Mouse (Mus musculus) embryonic fibroblast, embryonic 13.5 days (primary cell): ENCODE results near the gene Teddm1a. TPM values are rescaled to one million over a fixed set of nuclear protein-coding genes. Genes with fewer than 3 reads are reported as not detected.

Experiments used
- H3K27ac ChIP-seq: 2 replicates; pipeline ENCODE4 v1.5.1; 2012; ENCODE audit warnings: low read length, control low read depth, inconsistent platforms; ENCODE audit not compliant: insufficient read depth
- H3K4me1 ChIP-seq: 2 replicates; pipeline ENCODE4 v1.6.1; 2011; ENCODE audit warnings: low read length; ENCODE audit not compliant: control insufficient read depth, insufficient read depth
- H3K4me3 ChIP-seq: 2 replicates; pipeline ENCODE4 v1.5.1; 2011; ENCODE audit warnings: mild to moderate bottlenecking, control low read depth, low read length; ENCODE audit not compliant: insufficient read depth
- CTCF ChIP-seq: IDR thresholded peaks from 2 replicates; pipeline ENCODE4 v1.5.1; 2011; ENCODE audit warnings: mild to moderate bottlenecking, control low read depth, low read length, moderate library complexity, borderline replicate concordance; ENCODE audit not compliant: insufficient read depth
- POLR2A ChIP-seq: IDR thresholded peaks from 2 replicates; pipeline ENCODE4 v1.6.1; 2011; ENCODE audit warnings: low read depth, mild to moderate bottlenecking, control low read depth, low read length, moderate library complexity
- polyA plus RNA-seq: library from polyadenylated mRNA; stranded (reverse); fragments of >200 nt; gene quantifications from 2 replicates; pipeline ENCODE4 v1.2.4, GENCODE M21; 2011; ENCODE audit warnings: low read depth; ENCODE audit not compliant: missing spikeins, insufficient read length

Teddm1a gene
- polyA plus RNA-seq, 1 experiment: not detected

GRCm38 (mm10) chr1:153893746-153894145, 2.2 kb downstream of the Teddm1a start:
- TF ChIP-seq POLR2A (no peak), CTCF (no peak)
- Histone ChIP-seq H3K4me1 (no peaks in the 10 kb centered on the region; the same call in 1 of the 2 replicates), H3K27ac (no peak overlapping the region), H3K4me3 (no peak overlapping the region)

GRCm38 (mm10) chr1:153894201-153894893, 2.8 kb downstream of the Teddm1a start:
- TF ChIP-seq POLR2A (no peak), CTCF (no peak)
- Histone ChIP-seq H3K27ac (no peak overlapping the region), H3K4me1 (peaks cover 2% of the 10 kb centered on the region), H3K4me3 (no peak overlapping the region)

GRCm38 (mm10) chr1:153894979-153895378, 3.4 kb downstream of the Teddm1a start:
- TF ChIP-seq CTCF (peak; percentile 49; the same call in 1 of the 2 replicates), POLR2A (no peak)
- no peak overlapping the region for H3K4me3 ChIP-seq

GRCm38 (mm10) chr1:153897196-153897595, 5.7 kb downstream of the Teddm1a start:
- H3K4me1 ChIP-seq: peaks cover 2% of the 10 kb centered on the region
- TF ChIP-seq CTCF: no peak
- no peak for TF ChIP-seq POLR2A
- no peak overlapping the region for H3K27ac ChIP-seq
- no peak overlapping the region for H3K4me3 ChIP-seq

More at GRCm38 (mm10) chr1:153894979-153895378, 3.4 kb downstream of the Teddm1a start:
- Histone ChIP-seq H3K4me1 (peaks cover 2% of the 10 kb centered on the region), H3K27ac (no peak overlapping the region)

- Histone ChIP-seq H3K4me3 (peak overlapping the region; percentile 64), H3K27ac (no peak overlapping the region), H3K4me1 (peaks cover 2% of the 10 kb centered on the region)
- no peak for TF ChIP-seq CTCF
- no peak; the same call in 1 of the 2 replicates for TF ChIP-seq POLR2A
Measured at GRCm38 (mm10) chr1:153898989-153899730, 7.6 kb downstream of the Teddm1a start.

DNA sequence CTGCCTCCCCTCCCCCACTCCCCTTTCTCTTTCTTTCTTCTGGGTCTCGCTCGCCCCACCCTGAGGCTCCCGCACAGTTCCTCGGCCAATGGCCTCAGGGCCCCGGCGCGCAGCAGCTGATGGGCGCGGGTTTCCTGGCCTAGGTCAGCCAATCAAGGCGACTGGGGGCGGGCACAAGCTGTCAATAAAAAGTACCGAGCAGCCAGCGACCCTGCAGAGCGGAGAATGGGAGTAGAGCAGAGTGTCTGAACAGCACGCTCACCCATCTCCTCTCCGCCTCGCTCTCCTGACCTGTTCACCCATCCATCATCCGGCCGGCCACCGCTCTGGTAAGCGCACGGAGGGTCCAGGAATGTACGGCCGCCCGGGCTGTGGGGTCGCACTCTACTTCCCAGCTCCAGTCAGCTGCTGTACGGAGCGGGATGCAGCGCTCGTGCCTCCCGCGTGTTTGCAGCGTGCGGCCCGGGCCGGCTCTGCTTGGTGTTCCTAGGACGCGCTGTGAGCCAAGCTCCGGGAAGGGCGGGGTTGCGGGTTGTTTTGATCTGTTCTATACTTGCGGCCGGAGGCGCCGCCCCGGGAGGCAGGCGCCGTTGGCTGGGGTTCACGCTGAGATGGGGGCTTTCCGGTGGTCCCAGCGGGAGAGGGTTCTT, 8.3 kb downstream of the Teddm1a start, which contains the start of the genes Glul and Teddm2:
Gene Glul, plus strand, starts transcription at position 214 of the 650 bp plus-strand sequence.
Gene Teddm2, minus strand, starts transcription at position 498 of the 650 bp plus-strand sequence.
- H3K27ac ChIP-seq: peak within 1 kb of the TSS; percentile 48; the same call in 1 of the 2 replicates
- H3K4me3 ChIP-seq: peak within 1 kb of the TSS; percentile 82
- TF ChIP-seq CTCF (no peak), POLR2A (peak; percentile 100)
- H3K4me1 ChIP-seq: peaks cover 2% of the 10 kb centered on the region

DNA sequence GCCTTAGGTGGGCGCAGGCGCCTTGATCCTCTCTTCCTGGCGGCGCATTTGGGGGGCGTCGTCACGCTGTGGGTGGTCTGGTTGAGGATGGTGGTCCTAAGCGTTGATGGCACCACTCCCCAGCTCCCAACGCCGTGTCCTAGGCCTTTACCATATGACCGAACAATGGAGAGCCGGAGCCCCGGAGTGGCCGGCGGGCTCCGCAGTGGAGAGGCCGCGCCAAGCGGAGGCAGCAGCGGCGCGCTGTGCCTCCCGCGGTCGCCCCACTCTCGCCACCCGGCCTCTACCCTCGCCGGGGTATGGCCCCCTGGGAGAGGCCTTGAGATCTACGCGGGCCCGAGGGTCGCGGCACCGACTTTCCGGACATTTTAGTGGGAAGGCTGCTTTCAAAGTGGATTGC, 8.8 kb downstream of the Teddm1a start:
- TF ChIP-seq POLR2A (no peak), CTCF (no peak)
- Histone ChIP-seq H3K4me1 (peaks cover 2% of the 10 kb centered on the region), H3K4me3 (peak overlapping the region; percentile 82), H3K27ac (no peak overlapping the region)

GRCm38 (mm10) chr1:153900860-153901730, 9.6 kb downstream of the Teddm1a start:
- Histone ChIP-seq H3K4me3 (peak overlapping the region; percentile 82), H3K4me1 (peaks cover 2% of the 10 kb centered on the region), H3K27ac (no peak overlapping the region)
- no peak for TF ChIP-seq CTCF
- TF ChIP-seq POLR2A: no peak

DNA sequence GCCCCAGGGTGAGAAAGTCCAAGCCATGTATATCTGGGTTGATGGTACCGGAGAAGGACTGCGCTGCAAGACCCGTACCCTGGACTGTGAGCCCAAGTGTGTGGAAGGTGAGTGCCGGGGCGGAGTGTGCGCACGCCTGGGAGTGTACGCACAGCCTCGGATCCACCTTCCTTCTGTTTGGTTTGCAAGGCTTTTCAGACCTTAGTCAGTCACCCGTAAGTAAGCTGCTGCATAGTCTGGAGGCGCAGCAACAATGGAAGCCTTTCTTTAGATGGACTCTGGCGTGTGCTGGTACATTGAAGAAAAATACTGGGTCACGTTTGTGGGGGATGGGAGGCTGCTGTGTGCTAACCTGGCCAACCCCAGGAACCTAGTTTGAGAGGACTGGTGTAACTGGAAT, 11.5 kb downstream of the Teddm1a start:
- Histone ChIP-seq H3K4me1 (peaks cover 2% of the 10 kb centered on the region), H3K27ac (no peak overlapping the region), H3K4me3 (no peak overlapping the region)
- TF ChIP-seq POLR2A (no peak), CTCF (no peak)
